Comparison of ENCODE assay signal across 8 mouse cellular contexts in genomic region chr4:100478592-100479321, GRCm38 (mm10). TPM values are rescaled to one million over a fixed set of nuclear protein-coding genes. Genes with fewer than 3 reads are reported as not detected.
DNase-seq lines count a peak whose midpoint lies in the region; ATAC-seq and TF ChIP-seq lines count a peak whose summit lies in the region.

Ube2u (plus strand) TSS chr4:100478849.

- H3K4me3 ChIP-seq in embryonic facial prominence, embryonic 10.5 days = peak within 1 kb of the TSS; percentile 52
- H3K4me3 ChIP-seq in heart, embryonic 14.5 days (ENCODE audit: control insufficient read depth in 1 of 2, insufficient read depth in 1 of 2, low read depth in 1 of 2, low read length in 2 of 2) = peak within 1 kb of the TSS; percentile 25 to 30
- H3K4me3 ChIP-seq in kidney, postnatal 0 days (replicated peaks; ENCODE audit: low read depth, low read length) = peak within 1 kb of the TSS; percentile 30
- peak within 1 kb of the TSS; percentile 25; the same call in 1 of the 2 replicates for H3K4me3 ChIP-seq in midbrain, postnatal 0 days (ENCODE audit: low read depth, low read length)

- DNase-seq in adrenal gland, postnatal 10 days = peak; percentile 72
- DNase-seq in embryonic facial prominence, embryonic 10.5 days (ENCODE audit: low spot score) = peak; percentile 83
- DNase-seq in kidney, postnatal 0 days (ENCODE audit: low spot score) = peak; percentile 84
- peak; percentile 32 for DNase-seq in liver
- peak; percentile 85 for DNase-seq in midbrain, postnatal 0 days (ENCODE audit: low spot score)
- DNase-seq in T-cell, adult 2 months (ENCODE audit: low spot score) = no peak

- peak within 1 kb of the TSS; percentile 58 for H3K4me2 ChIP-seq in heart, embryonic 14.5 days (ENCODE audit: low read length)
- peak within 1 kb of the TSS; percentile 50 for H3K4me2 ChIP-seq in kidney, postnatal 0 days (ENCODE audit: low read length)
- peak within 1 kb of the TSS; percentile 45 for H3K4me2 ChIP-seq in midbrain, postnatal 0 days (ENCODE audit: low read depth, low read length, poor library complexity, severe bottlenecking)

- no peak within 1 kb of the TSS for H3K9ac ChIP-seq in heart, embryonic 14.5 days (ENCODE audit: low read length)
- H3K9ac ChIP-seq in kidney, postnatal 0 days (ENCODE audit: low read depth, low read length) = no peak within 1 kb of the TSS; the same call in 1 of the 2 replicates
- H3K9ac ChIP-seq in midbrain, postnatal 0 days (replicated peaks; ENCODE audit: low read length, poor library complexity, severe bottlenecking) = 0 out of 2 replicates have a peak within 1 kb of the TSS, but pooled peaks have one; percentile 24

- H3K36me3 ChIP-seq in embryonic facial prominence, embryonic 10.5 days (replicated peaks) = no peaks in the 10 kb centered on the region
- H3K36me3 ChIP-seq in heart, embryonic 14.5 days (ENCODE audit: control insufficient read depth, insufficient read depth, low read length) = no peaks in the 10 kb centered on the region
- no peaks in the 10 kb centered on the region for H3K36me3 ChIP-seq in kidney, postnatal 0 days (ENCODE audit: insufficient read depth, low read length)
- H3K36me3 ChIP-seq in midbrain, postnatal 0 days (ENCODE audit: insufficient read depth, low read length) = no peaks in the 10 kb centered on the region

- H3K4me1 ChIP-seq in embryonic facial prominence, embryonic 10.5 days = peaks cover 13% of the 10 kb centered on the region
- H3K4me1 ChIP-seq in heart, embryonic 14.5 days (ENCODE audit: control insufficient read depth in 2 of 2, insufficient read depth in 2 of 2, low read length in 2 of 2) = peaks cover 2 to 4% of the 10 kb centered on the region in 2 experiments; a peak in 1 of 4 replicates
- 0 out of 2 replicates have a peak, but pooled peaks cover 6% of the 10 kb centered on the region for H3K4me1 ChIP-seq in kidney, postnatal 0 days (replicated peaks; ENCODE audit: insufficient read depth, low read length)
- H3K4me1 ChIP-seq in midbrain, postnatal 0 days (ENCODE audit: insufficient read depth, low read length) = no peaks in the 10 kb centered on the region

- no peak for TF ChIP-seq CTCF in kidney, postnatal 0 days (IDR thresholded peaks at IDR 0.05; ENCODE audit: low read depth)
- no peak for TF ChIP-seq CTCF in midbrain, postnatal 0 days (IDR thresholded peaks at IDR 0.05)

- WGBS in embryonic facial prominence, embryonic 10.5 days = 29% methylated on average over 15 of the region's 15 CpGs
- 28% methylated on average over 15 of the region's 15 CpGs for WGBS in heart, embryonic 14.5 days
- 22% methylated on average over 15 of the region's 15 CpGs for WGBS in kidney, postnatal 0 days
- WGBS in midbrain, postnatal 0 days = 21% methylated on average over 15 of the region's 15 CpGs

- H3K27me3 ChIP-seq in embryonic facial prominence, embryonic 10.5 days (replicated peaks; ENCODE audit: low read depth, poor library complexity, severe bottlenecking) = no peaks in the 10 kb centered on the region
- H3K27me3 ChIP-seq in heart, embryonic 14.5 days (ENCODE audit: control insufficient read depth, insufficient read depth, low read length) = no peaks in the 10 kb centered on the region
- no peaks in the 10 kb centered on the region for H3K27me3 ChIP-seq in kidney, postnatal 0 days (ENCODE audit: insufficient read depth, low read length)
- H3K27me3 ChIP-seq in midbrain, postnatal 0 days (ENCODE audit: insufficient read depth, low read length) = no peaks in the 10 kb centered on the region

- no peak for ATAC-seq in heart, embryonic 14.5 days (ENCODE audit: insufficient number of reproducible peaks, insufficient read depth, low FRiP score, low read depth)
- ATAC-seq in kidney, postnatal 0 days (replicated peaks; ENCODE audit: low FRiP score, low read depth) = peak; percentile 93
- ATAC-seq in midbrain, postnatal 0 days (ENCODE audit: low FRiP score) = peak; percentile 92
- no peak for ATAC-seq in CD4-positive, CD25-positive, alpha-beta regulatory T cell, adult 4 months

- peak within 1 kb of the TSS; percentile 71 for H3K27ac ChIP-seq in embryonic facial prominence, embryonic 10.5 days (replicated peaks)
- H3K27ac ChIP-seq in heart, embryonic 14.5 days (replicated peaks in 1 of 2; ENCODE audit: control insufficient read depth in 1 of 2, insufficient read depth in 1 of 2, low read depth in 2 of 2, low read length in 2 of 2) = no peak within 1 kb of the TSS
- H3K27ac ChIP-seq in kidney, postnatal 0 days = no peak within 1 kb of the TSS
- no peak within 1 kb of the TSS for H3K27ac ChIP-seq in midbrain, postnatal 0 days (ENCODE audit: low read depth, low read length)

- H3K9me3 ChIP-seq in embryonic facial prominence, embryonic 10.5 days = no peaks in the 10 kb centered on the region
- H3K9me3 ChIP-seq in heart, embryonic 14.5 days (ENCODE audit: control insufficient read depth, low read length) = no peaks in the 10 kb centered on the region
- no peaks in the 10 kb centered on the region for H3K9me3 ChIP-seq in kidney, postnatal 0 days (replicated peaks; ENCODE audit: low read length)
- H3K9me3 ChIP-seq in midbrain, postnatal 0 days (ENCODE audit: low read length) = no peaks in the 10 kb centered on the region

RNA-seq across cellular contexts. Expression of gene Ube2u, which starts in this region (rescaled TPM):
- not detected for total RNA-seq in adrenal gland, postnatal 10 days (2021)
- polyA plus RNA-seq in embryonic facial prominence, embryonic 10.5 days (2016; fragmentation: Nextera tagmentation; extraction: Ambion mirVana) = 0.59 and 0.73 TPM in 2 replicates
- 0.14 TPM in 1 of 2 replicates, not detected in the other for polyA plus RNA-seq in heart, embryonic 14.5 days (2014; fragmentation: Nextera tagmentation; extraction: Ambion mirVana)
- polyA plus RNA-seq in kidney, postnatal 0 days (2015; fragmentation: Nextera tagmentation; extraction: Ambion mirVana) = 1.6 and 1.8 TPM in 2 replicates
- 0.76 and 0.82 TPM in 2 replicates for total RNA-seq in midbrain, postnatal 0 days (2014; rRNA removed)
- polyA plus RNA-seq in midbrain, postnatal 0 days (2015; fragmentation: Nextera tagmentation; extraction: Ambion mirVana) = 0.25 TPM in 1 of 2 replicates, not detected in the other
- not detected for polyA plus RNA-seq in CD4-positive, CD25-positive, alpha-beta regulatory T cell, adult 4 months (2017; shearing (Covaris generic))

Comparison
In these comparisons a context has a peak if more than half of its experiments do, and no peak if none do; other contexts are left out.
1. Peak in DNase-seq in adrenal gland, postnatal 10 days; RNA of the gene not detected or under 1 TPM.
2. Peak in DNase-seq, H3K4me3 ChIP-seq and H3K27ac ChIP-seq in embryonic facial prominence, embryonic 10.5 days; RNA of the gene not detected or under 1 TPM.
3. Peak in DNase-seq, ATAC-seq, H3K4me3 ChIP-seq, H3K9ac ChIP-seq and H3K4me2 ChIP-seq in midbrain, postnatal 0 days; RNA of the gene not detected or under 1 TPM.